19 mouse cellular contexts compared by ENCODE assay signal in the genomic region with DNA sequence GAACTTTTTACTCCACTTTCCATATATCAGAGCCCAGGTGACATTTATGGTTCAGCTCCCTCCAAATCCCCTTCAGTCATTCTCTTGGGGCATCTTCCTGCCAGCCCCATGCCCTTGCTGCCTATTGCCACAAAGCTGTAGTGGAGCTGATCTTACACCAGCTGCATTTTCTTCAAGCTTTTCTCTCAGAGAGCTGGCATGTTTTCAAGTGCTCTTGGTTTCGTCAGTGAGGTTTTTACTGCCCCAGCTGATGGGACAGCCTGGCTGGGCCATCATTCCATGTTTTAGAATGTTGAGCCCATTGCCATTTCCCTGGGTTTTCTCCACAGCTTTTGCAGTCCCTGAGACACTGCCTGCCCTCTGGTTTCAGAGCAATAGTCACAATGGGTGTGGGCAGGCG. TPM values are rescaled to one million over a fixed set of nuclear protein-coding genes. Genes with fewer than 3 reads are reported as not detected.
A peak's percentile ranks its signal among the peaks of the same experiment; 100 is the strongest.
DNase-seq lines count a peak whose midpoint lies in the region; ATAC-seq lines count a peak whose summit lies in the region.
"Had no signal": no experiment of that assay in that cellular context is flagged by ENCODE, and none has a peak within 500 bp of the region (broad histone marks: within the 10 kb centered on the region; RNA-seq: fewer than 3 reads in every experiment).

No protein-coding gene starts in this region.

- peak; percentile 10 to 33 for DNase-seq in left cerebral cortex, adult 18-20 months (ENCODE audit: low spot score in 2 of 2)
- DNase-seq in left cerebral cortex, postnatal 4 days, result no peak
- DNase-seq in right cerebral cortex, adult 18-20 months, result peak; percentile 6
- DNase-seq in right cerebral cortex, postnatal 25 days, result no peak
- DNase-seq in adipocyte (ENCODE audit: low spot score), result peak; percentile 57
- DNase-seq in layer of hippocampus, postnatal 25 days (ENCODE audit: extremely low spot score in 1 of 2, low spot score in 1 of 2), result no peak
- DNase-seq: adrenal gland, adult 2 months; adrenal gland, postnatal 10 days; adrenal gland, postnatal 25 days; cerebellum, adult 11-12 months; cerebellum, adult 2 months; cerebellum, adult 9-10 months; cerebellum, postnatal 10 days; cerebellum, postnatal 25 days; forebrain, postnatal 0 days had no signal

- ATAC-seq in megakaryocyte, adult 5-6 weeks (ENCODE audit: poor library complexity, severe bottlenecking), result no peak
- ATAC-seq: activated CD4-positive, CD25-positive, alpha-beta regulatory T cell, adult 4 months; forebrain, embryonic 15.5 days; forebrain, postnatal 0 days; Patski had no signal

- intact Hi-C loops in left cerebral cortex, postnatal 4 days (cut with DNase I), result no loop called here

RNA-seq across cellular contexts. Expression of a gene that starts 17.0 kb away (rescaled TPM):
- total RNA-seq in left cerebral cortex, adult 18-20 months (2021), result 100 to 1,000 TPM; 181 to 182 TPM
- total RNA-seq in left cerebral cortex, postnatal 4 days (2021), result 10 to 100 TPM; 70.9 to 77.4 TPM
- total RNA-seq in layer of hippocampus, postnatal 25 days (2021), result 100 to 1,000 TPM; 131 to 149 TPM
- total RNA-seq in megakaryocyte, adult 5-6 weeks (2015), result 36.7 and 37.0 TPM in 2 replicates
- 40.9 and 45.0 TPM in 2 replicates for total RNA-seq in megakaryocyte, adult 5-6 weeks (2017)

RNA-seq across cellular contexts. Expression of a gene that starts 46.7 kb away (rescaled TPM):
- 10 to 100 TPM; 61.4 to 69.5 TPM for total RNA-seq in left cerebral cortex, adult 18-20 months (2021)
- 10 to 100 TPM; 57.0 to 59.0 TPM for total RNA-seq in left cerebral cortex, postnatal 4 days (2021)
- 10 to 100 TPM; 60.3 to 69.1 TPM for total RNA-seq in layer of hippocampus, postnatal 25 days (2021)
- total RNA-seq in megakaryocyte, adult 5-6 weeks (2015), result 26.5 and 28.4 TPM in 2 replicates
- total RNA-seq in megakaryocyte, adult 5-6 weeks (2017), result 17.8 and 19.2 TPM in 2 replicates

RNA-seq across cellular contexts. Expression of a gene that starts 58.2 kb away (rescaled TPM):
- total RNA-seq in left cerebral cortex, adult 18-20 months (2021), result 1 to 10 TPM; 1.6 to 1.9 TPM
- total RNA-seq in left cerebral cortex, postnatal 4 days (2021), result 1 to 10 TPM; 3.9 to 4.4 TPM
- total RNA-seq in layer of hippocampus, postnatal 25 days (2021), result 1 to 10 TPM; 4.0 to 5.1 TPM
- total RNA-seq in megakaryocyte, adult 5-6 weeks (2015), result 3.0 and 5.6 TPM in 2 replicates
- 4.3 and 8.2 TPM in 2 replicates for total RNA-seq in megakaryocyte, adult 5-6 weeks (2017)

Comparison
In these comparisons a context has a peak if more than half of its experiments do, and no peak if none do; other contexts are left out.
1. DNase-seq: peak in left cerebral cortex, adult 18-20 months (2 of 2), right cerebral cortex, adult 18-20 months (single experiment) and adipocyte (single experiment); none in left cerebral cortex, postnatal 4 days (single experiment), right cerebral cortex, postnatal 25 days (single experiment) and layer of hippocampus, postnatal 25 days (0 of 2).